Mouse (Mus musculus) myocyte (in vitro differentiated cells): ENCODE results near the gene Dpp3. TPM values are rescaled to one million over a fixed set of nuclear protein-coding genes. Genes with fewer than 3 reads are reported as not detected.

Experiments used
- H3K27me3 ChIP-seq: one replicate; pipeline ENCODE4 v1.6.1; 2011; ENCODE audit not compliant: control insufficient read depth, insufficient read depth, insufficient read length
- H3K36me3 ChIP-seq: one replicate; pipeline ENCODE4 v1.6.1; 2011; ENCODE audit not compliant: control insufficient read depth, insufficient read depth
- H3K4me2 ChIP-seq: one replicate; pipeline ENCODE4 v1.6.1; 2011; ENCODE audit warnings: low read depth, control low read depth
- H3K4me3 ChIP-seq: one replicate; pipeline ENCODE4 v1.5.1; 2011; ENCODE audit warnings: mild to moderate bottlenecking, control low read depth, moderate library complexity
- H3K79me2 ChIP-seq: one replicate; pipeline ENCODE4 v1.6.1; 2011; ENCODE audit not compliant: control insufficient read depth, insufficient read depth
- H3ac ChIP-seq: one replicate; pipeline ENCODE4 v1.6.1; 2011; ENCODE audit not compliant: control insufficient read depth, insufficient read length
- CEBPB ChIP-seq: IDR thresholded peaks from 2 replicates; pipeline ENCODE4 v1.6.1; 2011; ENCODE audit warnings: mild to moderate bottlenecking, moderate library complexity; ENCODE audit not compliant: poor library complexity, insufficient read depth, severe bottlenecking
- E2F4 ChIP-seq: IDR thresholded peaks from one replicate; pipeline ENCODE4 v1.6.1; 2011; ENCODE audit warnings: mild to moderate bottlenecking, control low read depth, moderate library complexity; ENCODE audit not compliant: insufficient read depth
- MAX ChIP-seq: IDR thresholded peaks from one replicate; pipeline ENCODE4 v1.6.1; 2011; ENCODE audit warnings: low read depth, mild to moderate bottlenecking, control low read depth
- MYOD1 ChIP-seq, 3 experiments: IDR thresholded peaks; one replicate each; pipeline ENCODE4 v1.6.1; 2011; ENCODE audit warnings: control low read depth in 2 of 3, low read depth in 2 of 3, mild to moderate bottlenecking in 2 of 3, moderate library complexity in 1 of 3; ENCODE audit not compliant: insufficient read length in 2 of 3, control insufficient read depth in 1 of 3
- MYOG ChIP-seq, 3 experiments: IDR thresholded peaks; one replicate each; pipeline ENCODE4 v1.6.1; 2011; ENCODE audit warnings: control low read depth in 2 of 3, low read depth in 2 of 3, mild to moderate bottlenecking in 2 of 3; ENCODE audit not compliant: insufficient read length in 2 of 3, control insufficient read depth in 1 of 3, insufficient read depth in 1 of 3
- POLR2A ChIP-seq: IDR thresholded peaks from one replicate; pipeline ENCODE4 v1.6.1; 2011; ENCODE audit warnings: low read depth, mild to moderate bottlenecking, control low read depth, moderate library complexity; ENCODE audit not compliant: insufficient read length
- POLR2AphosphoS2 ChIP-seq: IDR thresholded peaks from one replicate; pipeline ENCODE4 v1.6.1; 2011; ENCODE audit warnings: low read depth, control low read depth; ENCODE audit not compliant: insufficient read length
- REST ChIP-seq: IDR thresholded peaks from one replicate; pipeline ENCODE4 v1.6.1; 2011; ENCODE audit warnings: mild to moderate bottlenecking, control low read depth, moderate library complexity; ENCODE audit not compliant: insufficient read depth, insufficient read length
- SRF ChIP-seq: IDR thresholded peaks from one replicate; pipeline ENCODE4 v1.6.1; 2011; ENCODE audit warnings: low read depth; ENCODE audit not compliant: control insufficient read depth, insufficient read length
- TCF12 ChIP-seq: IDR thresholded peaks from one replicate; pipeline ENCODE4 v1.6.1; 2011; ENCODE audit warnings: mild to moderate bottlenecking, control low read depth; ENCODE audit not compliant: poor library complexity, insufficient read depth, severe bottlenecking
- TCF3 ChIP-seq: IDR thresholded peaks from one replicate; pipeline ENCODE4 v1.6.1; 2011; ENCODE audit warnings: low read depth, control low read depth; ENCODE audit not compliant: insufficient read length
- USF1 ChIP-seq: IDR thresholded peaks from one replicate; pipeline ENCODE4 v1.6.1; 2011; ENCODE audit warnings: low read depth, mild to moderate bottlenecking, control low read depth, moderate library complexity
- polyA plus RNA-seq: library from polyadenylated mRNA; unstranded; fragments of >200 nt; fragmentation: generic; extraction: Trizol; gene quantifications from one replicate; pipeline ENCODE4 v1.2.1, GENCODE M21; 2012; ENCODE audit warnings: missing spikeins

The Dpp3 gene
- polyA plus RNA-seq, 1 experiment: 71.6 TPM

- TF ChIP-seq MYOG (IDR thresholded peaks at IDR 0.05; ENCODE audit: control insufficient read depth in 1 of 3, insufficient read depth in 1 of 3, insufficient read length in 2 of 3, low read depth in 2 of 3) (no peak), REST (no peak), CEBPB (no peak), TCF3 (no peak), E2F4 (no peak), SRF (no peak), POLR2A (no peak), MAX (no peak), TCF12 (no peak), USF1 (no peak), POLR2AphosphoS2 (no peak)
- Histone ChIP-seq H3K27me3 (no peaks in the 10 kb centered on the region), H3ac (no peak overlapping the region), H3K4me3 (peak overlapping the region; percentile 18), H3K36me3 (no peaks in the 10 kb centered on the region), H3K79me2 (no peaks in the 10 kb centered on the region), H3K4me2 (peak overlapping the region; percentile 84)
These were observed 15.1 kb upstream of the Dpp3 start for GRCm38 (mm10) chr19:4943253-4943588.

- peak within 1 kb of the TSS; percentile 18 for H3K4me3 ChIP-seq
- TF ChIP-seq USF1 (no peak), POLR2A (peak; percentile 34), SRF (no peak), TCF3 (no peak), POLR2AphosphoS2 (no peak)
- H3ac ChIP-seq: no peak within 1 kb of the TSS
- H3K36me3 ChIP-seq: no peaks in the 10 kb centered on the region
- peak within 1 kb of the TSS; percentile 84 for H3K4me2 ChIP-seq
- H3K27me3 ChIP-seq: no peaks in the 10 kb centered on the region
- no peaks in the 10 kb centered on the region for H3K79me2 ChIP-seq
These were observed 14.6 kb upstream of the Dpp3 start, which contains the start of gene Peli3 for GRCm38 (mm10) chr19:4942551-4943252. Gene Peli3, minus strand, starts transcription at chr19:4943127.

GRCm38 (mm10) chr19:4937444-4938310, 9.6 kb upstream of the Dpp3 start:
- Histone ChIP-seq H3ac (no peak overlapping the region), H3K27me3 (peaks cover 2% of the 10 kb centered on the region), H3K36me3 (no peaks in the 10 kb centered on the region), H3K4me3 (no peak overlapping the region), H3K4me2 (peak overlapping the region; percentile 36), H3K79me2 (no peaks in the 10 kb centered on the region)
- no peak for TF ChIP-seq REST
- TF ChIP-seq CEBPB: no peak
- no peak for TF ChIP-seq POLR2AphosphoS2
- no peak for TF ChIP-seq MYOD1 (IDR thresholded peaks at IDR 0.05; ENCODE audit: control insufficient read depth in 1 of 3, insufficient read length in 2 of 3, low read depth in 2 of 3)
- TF ChIP-seq SRF: no peak
- no peak for TF ChIP-seq MAX
- no peak for TF ChIP-seq TCF12
- no peak for TF ChIP-seq POLR2A
- TF ChIP-seq USF1: no peak

- peaks cover 9% of the 10 kb centered on the region for H3K27me3 ChIP-seq
- TF ChIP-seq SRF: no peak
- no peak for TF ChIP-seq TCF3
- TF ChIP-seq MYOD1 (IDR thresholded peaks at IDR 0.05; ENCODE audit: control insufficient read depth in 1 of 3, insufficient read length in 2 of 3, low read depth in 2 of 3): no peak
- TF ChIP-seq POLR2AphosphoS2: no peak
- TF ChIP-seq USF1: no peak
- no peak for TF ChIP-seq MAX
- TF ChIP-seq REST: no peak
- no peak for TF ChIP-seq MYOG (IDR thresholded peaks at IDR 0.05; ENCODE audit: control insufficient read depth in 1 of 3, insufficient read depth in 1 of 3, insufficient read length in 2 of 3, low read depth in 2 of 3)
- no peak for TF ChIP-seq POLR2A
- TF ChIP-seq E2F4: no peak
- TF ChIP-seq TCF12: no peak
- no peak for TF ChIP-seq CEBPB
- no peak overlapping the region for H3K4me2 ChIP-seq
- no peaks in the 10 kb centered on the region for H3K79me2 ChIP-seq
- H3K36me3 ChIP-seq: no peaks in the 10 kb centered on the region
- no peak overlapping the region for H3ac ChIP-seq
- H3K4me3 ChIP-seq: no peak overlapping the region
These were observed 8.8 kb upstream of the Dpp3 start for GRCm38 (mm10) chr19:4936896-4937295.
